Mouse (Mus musculus) granulocyte monocyte progenitor cell, adult 5-6 weeks (primary cell): ENCODE measurements at regions not wholly inside any gene's neighbourhood (a gene's known extent, or its start where the extent isn't known, plus 50 kb on each side); places are given as distances from the start of the nearest gene placed in this dataset.

Experiments used
- ATAC-seq: replicated peaks from 2 replicates; pipeline ENCODE4 v1.8.0; 2016; ENCODE audit warnings: mild to moderate bottlenecking, moderate TSS enrichment, inconsistent platforms; ENCODE audit not compliant: poor library complexity, severe bottlenecking

DNA sequence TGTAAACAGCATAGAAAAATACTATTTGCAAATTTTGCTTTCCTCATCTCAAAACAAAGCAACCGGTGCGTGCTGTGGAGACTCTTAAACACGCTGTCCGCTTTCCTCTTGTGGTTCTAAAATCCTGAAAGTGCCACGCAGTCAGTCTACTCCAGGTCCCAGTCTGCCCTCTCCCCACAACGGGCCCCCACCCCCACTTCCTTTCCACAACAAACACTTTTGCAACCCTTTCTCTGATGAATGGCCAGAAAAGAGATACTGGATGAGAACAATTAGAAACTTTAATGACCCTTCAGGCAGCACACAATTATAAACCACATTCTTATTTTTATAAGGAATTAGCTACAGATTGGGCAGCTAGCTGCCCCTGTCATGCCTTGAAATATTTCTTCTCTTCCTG, 111.1 kb upstream of the Ubash3b start:
- no peak for ATAC-seq

DNA sequence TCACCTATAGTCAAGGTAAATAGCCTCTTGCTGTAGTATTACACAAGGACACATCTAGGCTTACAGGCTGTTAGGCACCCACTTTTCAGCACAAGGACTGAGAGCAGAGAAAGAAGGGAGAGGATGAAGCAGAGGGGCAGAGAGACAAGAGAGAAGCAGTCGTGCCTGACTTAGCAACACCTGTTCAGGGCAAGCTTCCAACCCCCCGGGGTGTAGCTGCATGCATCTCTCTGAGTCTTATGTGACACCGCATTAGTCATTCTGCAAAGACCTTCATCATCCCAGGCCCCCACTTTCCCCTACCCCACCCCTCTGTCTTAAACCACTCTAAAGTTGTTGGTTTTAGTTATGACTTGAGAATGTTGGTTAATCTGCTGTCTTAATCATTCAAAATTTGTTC, 106.6 kb upstream of the Ubash3b start:
- ATAC-seq, result no peak

DNA sequence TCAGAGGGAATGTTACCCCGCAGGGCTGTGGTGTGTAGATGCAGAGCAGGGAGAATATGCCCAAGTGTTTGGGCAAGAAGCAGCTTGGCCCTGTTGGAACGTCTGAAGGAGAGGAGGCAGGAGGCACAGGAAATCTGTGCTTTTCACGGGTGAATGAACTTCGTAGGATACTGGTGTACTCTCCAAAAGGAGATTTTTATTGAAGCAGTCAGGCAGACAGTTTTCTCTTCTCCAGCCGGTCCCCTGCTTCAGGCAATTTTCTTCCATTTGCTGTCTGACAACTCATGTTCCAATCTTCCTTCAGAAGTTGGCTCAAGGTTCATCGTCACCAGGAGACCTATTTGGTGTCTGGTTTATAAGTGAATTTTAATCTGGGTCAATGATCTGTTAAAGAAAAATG, 103.0 kb upstream of the Ubash3b start:
- no peak for ATAC-seq

DNA sequence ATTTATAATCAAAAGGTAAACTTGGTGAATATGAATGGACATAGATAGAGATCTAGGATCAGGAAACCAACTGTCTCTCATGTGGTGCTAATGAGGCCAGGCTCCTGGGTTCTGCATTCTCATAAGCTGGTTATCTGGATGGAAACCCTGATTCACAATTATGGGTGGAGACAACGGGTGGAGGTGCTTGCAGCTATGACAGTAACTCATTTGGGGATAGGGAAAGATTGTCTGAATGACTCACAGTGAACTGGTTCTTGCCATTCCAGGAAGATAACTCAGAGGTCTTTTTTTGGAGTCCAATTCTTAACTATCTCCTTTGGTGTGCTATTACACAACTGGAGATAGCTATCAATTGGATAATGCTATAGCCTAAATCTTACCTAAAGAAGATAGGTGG, 95.7 kb upstream of the Ubash3b start:
- ATAC-seq, result no peak

DNA sequence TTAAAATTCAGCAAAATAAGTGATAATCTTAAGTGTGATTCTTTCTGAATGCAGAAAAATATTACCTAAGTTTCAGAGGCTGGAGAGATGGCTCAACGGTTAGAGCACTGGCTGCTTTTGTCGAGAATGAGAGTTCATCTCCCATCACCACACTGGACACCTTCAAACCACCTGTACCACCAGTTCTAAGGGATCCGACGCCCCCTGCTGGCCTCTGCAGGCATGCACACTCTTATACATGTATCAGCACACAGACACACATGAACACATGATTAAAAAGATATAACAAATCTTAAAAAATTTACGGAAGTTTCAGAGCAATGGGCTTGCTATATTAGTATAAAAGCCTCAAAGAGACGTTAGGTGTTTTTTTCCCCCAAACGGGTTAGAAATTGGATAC, 80.9 kb upstream of the Ubash3b start:
- ATAC-seq, result no peak

DNA sequence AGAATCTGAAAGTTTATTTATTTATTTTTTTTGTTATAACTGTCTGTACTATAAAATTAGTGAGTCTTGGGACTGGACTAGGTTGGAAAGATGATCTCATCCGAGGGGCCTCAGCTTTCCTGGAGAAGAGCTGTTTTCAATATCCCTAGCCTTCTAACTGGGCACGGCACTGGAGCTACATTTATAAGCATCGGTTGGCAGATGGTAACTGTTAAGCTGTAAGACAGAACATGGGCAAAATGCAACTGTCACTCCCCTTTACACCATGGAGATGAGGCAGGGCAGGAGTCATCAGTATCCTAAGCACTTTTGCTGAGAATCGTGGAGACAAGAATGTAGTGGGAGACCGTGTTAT, 77.6 kb upstream of the Ubash3b start:
- no peak for ATAC-seq

DNA sequence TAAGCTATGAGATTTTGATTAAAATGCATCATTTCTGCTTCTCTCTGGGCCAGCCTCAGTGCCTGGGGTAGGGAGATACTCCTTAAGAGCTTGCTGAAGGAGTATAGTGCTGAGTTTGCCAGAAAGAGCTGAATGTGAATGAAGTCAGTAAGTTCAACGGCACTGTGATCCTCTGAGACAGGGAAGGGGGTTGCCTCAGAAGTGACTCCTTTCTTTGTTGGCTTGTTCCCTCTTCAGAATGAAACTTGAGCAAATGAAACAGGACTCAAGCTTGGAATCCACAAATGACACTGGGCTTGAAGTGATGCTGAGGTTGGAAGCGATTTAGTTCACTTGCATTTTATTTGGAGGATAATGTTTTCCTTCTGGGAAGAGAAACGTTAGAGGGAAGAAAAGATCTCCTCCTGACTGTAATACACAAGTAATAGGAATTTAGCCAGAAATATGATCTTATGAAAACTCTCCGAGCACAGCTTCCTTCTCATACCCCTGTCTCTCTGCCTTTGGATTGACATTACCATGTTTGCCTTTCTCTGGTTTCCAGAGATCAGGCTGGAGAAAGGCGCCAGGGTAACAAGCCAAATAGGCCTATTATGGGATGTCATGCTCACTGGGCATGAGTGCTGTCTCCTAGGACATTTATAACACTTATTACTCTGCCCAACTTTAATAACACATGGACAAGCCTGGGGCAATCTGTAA, 77.0 kb upstream of the Ubash3b start:
- ATAC-seq, result no peak

DNA sequence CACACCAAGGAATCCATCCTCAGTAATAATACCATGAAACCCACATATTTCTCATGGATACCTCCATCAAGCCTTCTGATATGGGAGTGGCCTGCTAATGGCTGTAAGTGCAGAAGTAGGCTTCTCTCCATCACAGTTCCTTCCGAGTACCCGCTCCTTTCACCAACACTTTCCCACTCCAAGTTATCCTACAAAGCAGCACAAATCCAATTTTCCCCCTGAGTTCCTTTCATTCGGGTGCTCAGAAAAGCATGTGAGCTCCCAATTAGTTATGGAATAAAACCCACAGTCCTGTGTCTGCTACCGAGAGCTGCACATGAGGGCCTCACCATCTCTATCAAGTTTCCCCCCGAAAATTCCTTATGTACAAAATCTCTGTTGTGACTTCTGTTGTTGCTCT, 75.8 kb upstream of the Ubash3b start:
- no peak for ATAC-seq

DNA sequence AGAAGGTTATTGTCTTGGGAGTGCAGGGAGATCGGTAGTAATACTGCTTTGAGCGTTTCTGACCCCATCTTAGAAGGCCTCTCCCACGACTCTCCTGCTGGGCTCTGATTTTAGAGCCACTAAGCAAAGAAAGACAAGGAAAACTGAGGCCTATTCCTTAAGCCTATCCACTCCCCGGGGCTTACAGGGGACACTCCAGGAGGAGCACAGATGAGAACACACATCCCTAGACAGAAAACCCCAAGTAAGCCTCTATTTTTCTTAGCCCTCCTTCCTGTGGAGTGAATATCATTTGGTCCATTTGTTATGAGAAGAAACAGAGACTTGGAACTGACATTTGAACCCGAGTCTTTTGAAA, 67.7 kb upstream of the Ubash3b start:
- ATAC-seq, result no peak

DNA sequence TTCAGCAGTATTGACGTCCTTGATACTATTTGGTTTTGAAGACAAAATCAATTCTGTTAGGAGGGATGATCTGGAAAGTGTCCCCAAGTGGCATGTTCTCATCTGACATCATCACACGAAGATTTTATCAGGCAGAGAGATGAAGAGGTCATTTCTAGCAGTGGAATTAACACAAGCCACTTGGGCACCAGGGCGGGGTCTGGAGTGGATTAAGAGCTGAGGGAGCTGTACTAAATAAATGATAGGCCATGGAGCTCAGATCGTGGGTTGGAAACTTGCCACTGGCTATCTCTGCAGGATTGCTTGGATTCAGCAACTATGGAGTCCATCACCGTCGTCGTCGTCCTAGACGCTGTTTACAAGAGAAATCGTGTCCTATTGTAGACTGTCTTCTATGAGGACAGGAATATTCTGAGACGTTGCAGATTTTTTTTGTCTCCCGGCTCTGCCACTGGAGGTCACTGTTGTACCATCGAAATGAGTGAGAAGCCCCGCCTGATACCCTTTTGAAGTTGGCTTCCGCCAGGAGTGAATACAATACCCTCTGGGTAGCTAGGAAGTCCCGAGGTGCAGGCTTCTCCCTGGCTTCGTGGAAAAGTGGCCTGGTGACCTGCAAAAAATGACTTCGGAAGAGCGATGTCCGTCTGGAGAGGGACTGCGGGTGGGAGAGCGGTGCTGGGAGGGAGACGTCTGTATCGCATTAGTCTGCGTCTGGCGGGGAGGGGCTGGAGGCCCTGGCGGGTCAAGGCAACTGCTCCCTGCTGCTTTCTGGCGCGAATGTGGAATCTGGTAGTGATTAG, 67.1 kb upstream of the Ubash3b start:
- peak; percentile 97 for ATAC-seq

DNA sequence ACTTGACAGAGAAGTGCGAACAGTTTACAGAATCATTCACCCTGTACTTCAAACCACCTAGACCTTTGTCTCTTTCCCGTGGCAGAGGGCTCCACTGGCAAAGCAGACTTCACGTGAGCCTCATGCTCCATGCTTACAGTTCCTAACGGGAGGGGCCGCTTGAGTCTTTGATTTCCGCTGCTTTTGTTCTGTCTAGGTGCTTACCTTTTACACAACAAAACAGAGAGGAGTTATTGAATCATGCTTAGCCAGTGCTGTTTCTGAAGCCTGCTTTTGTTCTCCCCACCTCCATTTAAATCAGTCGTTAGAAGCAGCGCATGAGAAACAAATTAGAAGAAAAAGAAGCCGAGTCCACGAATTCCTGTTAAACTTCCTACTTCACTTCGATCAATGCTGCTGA, 61.9 kb upstream of the Ubash3b start:
- ATAC-seq, result no peak

DNA sequence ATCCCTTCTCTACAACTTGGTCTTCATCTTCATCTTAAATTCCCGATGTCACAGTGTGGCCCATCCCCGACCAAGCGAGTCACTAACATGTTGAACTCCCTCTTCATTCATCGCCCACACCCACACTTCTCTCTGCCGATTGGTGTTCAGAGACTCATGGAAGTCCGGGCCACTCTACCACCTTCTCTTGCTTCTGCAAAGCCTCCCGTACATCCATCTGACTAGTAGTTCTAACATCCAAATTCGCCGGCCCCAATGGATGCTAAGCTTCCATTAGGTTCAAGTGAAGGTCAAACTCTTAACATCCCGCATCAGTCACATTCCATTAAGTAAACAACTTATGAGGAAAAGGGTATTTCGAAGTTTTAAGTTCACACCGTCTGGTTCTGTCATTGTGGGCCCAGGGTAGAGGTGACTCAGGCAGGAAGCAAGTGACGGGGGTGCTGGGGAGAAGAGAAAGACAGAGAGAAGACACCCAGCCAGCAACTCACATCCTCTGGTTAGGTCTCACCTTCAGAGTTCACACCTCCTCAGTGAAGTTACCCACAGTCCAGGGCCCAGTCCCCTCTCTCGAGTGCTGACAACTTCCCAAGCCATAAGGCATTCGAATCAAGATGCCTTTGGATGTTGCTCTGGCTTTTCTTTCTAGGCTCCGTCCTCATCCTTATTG, 61.0 kb upstream of the Ubash3b start:
- no peak for ATAC-seq

DNA sequence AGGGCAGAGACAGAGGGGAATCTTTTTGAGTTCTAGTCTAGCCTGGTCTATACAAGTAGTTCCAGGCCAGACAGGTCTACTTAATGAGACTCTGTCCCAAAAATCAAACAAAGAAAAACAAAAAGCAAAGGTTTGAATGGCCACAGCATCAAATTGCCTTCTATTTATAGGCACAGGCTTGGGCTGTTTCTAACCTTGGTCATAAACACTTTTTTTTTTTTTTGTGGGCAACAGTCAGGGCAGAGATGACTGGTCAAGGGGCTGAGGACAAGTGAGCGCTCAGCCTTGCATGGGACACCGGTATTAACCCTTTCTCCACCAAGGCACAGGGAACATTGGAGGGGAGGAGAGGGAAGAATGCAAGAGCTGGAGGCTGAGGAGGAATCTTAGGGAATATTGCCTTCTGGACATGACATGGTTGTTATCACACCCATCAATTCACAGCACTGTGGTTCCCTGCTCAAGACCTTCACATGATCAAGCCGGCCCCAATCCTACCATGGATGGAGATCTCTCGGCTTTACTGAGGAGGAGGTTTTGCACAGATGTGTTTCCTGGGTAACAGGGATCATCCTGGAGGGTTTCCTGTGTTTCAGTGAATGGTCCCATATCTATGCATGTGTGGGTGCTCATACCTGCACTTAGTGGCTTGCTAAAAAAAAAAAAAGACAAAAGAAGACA, 59.8 kb upstream of the Ubash3b start:
- no peak for ATAC-seq

DNA sequence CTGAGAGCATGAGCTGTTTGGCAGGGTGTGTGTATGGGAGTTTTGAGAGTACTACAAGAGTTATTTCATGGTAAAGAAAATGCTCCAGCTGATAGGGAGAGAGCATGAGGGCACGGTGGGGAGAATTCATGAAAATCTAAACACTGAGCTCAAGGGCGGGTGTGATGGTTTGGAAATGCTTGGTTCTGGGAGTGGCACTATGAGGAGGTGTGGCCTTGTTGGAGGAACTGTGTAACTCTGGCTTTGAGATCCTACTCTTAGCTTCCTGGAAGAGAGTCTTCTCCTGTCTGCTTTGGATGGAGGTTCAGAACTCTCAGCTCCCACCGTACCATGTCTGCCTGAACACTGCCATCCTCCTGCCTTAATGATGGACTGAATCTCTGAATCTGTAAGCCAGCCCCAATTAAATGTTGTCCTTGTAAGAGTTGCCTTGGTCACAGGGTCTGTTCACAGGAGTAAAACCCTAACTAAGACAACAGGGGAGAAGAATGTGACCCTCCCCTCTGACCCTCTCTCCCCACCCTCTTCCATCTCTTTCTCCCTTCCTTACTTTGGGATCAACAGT, 58.7 kb upstream of the Ubash3b start:
- no peak for ATAC-seq

DNA sequence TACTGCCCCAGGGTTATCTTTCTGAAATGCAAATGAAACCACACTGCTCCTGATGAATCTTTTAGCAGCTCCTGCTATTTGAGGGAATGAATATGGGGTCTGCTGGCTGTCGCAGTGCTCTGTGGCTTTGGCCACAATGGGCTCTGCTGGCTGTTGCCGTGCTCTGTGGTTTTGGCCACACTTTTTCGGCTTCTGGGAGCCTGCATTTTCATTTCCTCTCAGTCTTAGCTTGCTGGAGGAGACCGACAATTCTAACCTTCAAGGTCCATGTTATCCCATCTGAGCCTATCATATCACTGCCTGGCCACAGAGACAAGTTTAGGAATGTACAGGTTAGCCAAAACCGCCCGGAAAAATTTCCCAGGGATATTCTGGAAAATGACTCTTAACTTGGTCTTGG, 57.2 kb upstream of the Ubash3b start:
- peak; percentile 80 for ATAC-seq

DNA sequence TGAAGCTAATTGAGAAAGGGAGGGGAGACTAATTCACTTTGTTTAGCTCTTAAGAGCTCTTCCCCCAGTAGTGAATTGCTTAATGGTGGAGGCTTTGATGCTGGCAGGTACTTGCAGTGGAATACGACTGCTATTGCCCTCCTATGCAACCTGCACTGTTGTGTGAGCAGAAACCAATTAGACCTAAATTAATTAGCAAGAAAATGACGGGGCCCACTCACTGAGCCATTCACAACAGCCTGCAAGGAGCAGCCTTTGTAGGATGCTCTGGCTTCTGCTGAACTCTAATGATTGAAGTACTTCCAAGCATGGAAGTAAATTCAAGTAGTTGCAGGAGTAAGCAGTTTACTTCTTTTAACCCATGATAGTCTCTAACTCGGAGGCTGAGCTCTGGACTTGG, 54.8 kb upstream of the Ubash3b start:
- no peak for ATAC-seq

DNA sequence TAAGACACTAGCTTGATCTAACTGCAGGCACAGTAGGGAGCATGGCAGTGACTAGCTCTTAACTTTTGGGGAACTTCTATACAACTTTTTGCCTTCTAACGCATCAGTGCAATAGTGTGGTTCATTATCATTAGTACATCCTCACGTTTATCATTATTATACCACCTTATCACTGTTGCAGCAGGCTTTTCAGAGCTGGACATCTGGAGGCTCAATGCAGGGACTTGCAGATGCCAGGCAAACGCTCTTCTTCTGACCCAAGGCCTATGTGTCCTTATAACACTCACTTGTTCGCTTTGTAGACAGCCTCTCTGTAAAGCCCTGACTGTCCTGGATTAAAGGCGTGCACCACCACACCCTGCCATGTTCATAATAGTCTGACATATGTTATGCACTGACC, 53.5 kb upstream of the Ubash3b start:
- no peak for ATAC-seq

DNA sequence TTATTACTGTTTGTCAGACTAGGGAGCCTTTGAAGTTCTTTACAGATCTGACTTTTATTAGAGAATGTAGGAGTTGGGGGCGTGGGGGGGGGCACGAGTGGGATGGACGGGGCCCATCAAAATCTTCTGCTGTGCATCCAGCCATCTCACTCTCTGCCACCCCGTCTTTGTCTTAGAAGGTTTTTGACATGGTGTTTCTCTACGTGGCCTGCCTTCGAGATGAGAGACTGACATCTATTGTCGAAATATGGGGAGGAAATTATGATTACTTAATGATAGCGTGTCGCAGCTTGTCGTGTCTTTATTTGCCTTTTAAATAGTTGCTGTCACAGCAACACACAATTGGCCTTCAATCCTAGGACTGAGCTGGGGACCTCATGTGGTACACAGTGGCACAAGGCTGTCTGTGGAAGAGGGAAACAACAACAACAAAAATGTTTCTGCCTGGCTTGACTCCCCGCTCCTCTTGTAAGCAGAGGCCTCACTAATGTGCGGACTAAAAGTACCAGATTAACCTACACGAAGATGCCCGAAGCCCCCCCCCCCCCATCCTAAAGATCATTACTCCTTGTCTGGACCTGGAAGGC, 51.5 kb upstream of the Ubash3b start:
- ATAC-seq, result no peak

DNA sequence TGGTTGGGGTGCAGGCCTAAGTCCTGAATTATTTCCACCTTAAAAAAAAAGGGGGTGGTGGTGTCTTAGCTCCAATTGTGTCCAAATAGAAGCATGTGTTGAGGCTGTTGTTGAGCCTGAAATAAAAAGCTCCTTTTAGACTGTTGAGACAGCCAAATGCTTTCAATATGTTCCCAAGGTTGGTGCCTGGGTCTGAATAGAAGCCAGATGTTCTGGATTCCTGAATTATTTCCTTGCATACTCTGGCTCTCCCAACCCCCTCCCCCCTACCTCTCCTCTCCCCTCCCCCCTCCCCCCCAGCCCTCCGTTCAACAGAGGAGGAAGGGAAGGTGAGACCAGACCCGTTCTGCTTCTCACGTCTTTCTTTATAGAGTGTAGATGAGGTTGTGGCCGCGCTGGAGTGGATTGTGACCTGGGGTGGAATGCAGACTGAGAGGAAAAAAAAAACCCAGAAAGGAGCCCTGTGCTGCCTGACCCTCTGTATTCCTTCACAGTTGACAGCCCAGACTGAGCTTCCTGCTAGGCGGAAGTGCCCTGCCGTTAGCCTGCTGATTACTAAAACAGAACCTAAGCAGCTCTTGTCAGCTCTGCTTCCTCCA, 50.9 kb upstream of the Ubash3b start:
- peak; percentile 76 for ATAC-seq

DNA sequence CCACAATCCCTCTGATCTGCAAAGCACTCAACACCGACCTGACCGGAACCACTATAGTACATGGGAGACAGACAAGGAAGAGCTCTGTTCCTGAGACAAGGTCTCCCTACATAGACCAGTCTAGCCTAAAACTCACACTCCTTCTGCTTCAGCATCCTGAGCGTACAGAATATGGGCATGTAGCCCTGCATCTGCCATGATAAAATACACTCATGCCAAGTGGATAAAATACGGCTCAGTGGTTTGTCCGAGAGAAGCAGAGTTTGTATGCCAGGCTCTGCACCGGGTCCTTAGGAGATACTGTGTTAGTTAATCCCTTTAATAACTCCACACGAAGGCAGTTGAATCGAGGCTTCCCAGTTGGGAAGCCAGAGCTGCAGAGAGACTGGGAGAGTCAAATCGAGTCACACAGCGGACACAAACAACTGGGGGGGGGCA, 50.4 kb upstream of the Ubash3b start:
- no peak for ATAC-seq
